Mouse (Mus musculus): Measurements from ENCODE around the gene Vkorc1. TPM values are rescaled to one million over a fixed set of nuclear protein-coding genes. Genes with fewer than 3 reads are reported as not detected.

Gene Vkorc1
- polyA plus RNA-seq (2014; fragmentation: Illumina TruSeq; extraction: RNeasy Lipid Tissue Mini Kit (QIAGEN cat#74804); ENCODE audit: low read depth, low replicate concordance), result 252 TPM

GRCm38 (mm10) chr7:127895442-127895841 lies at the start of gene Vkorc1, which contains the start of gene Gm21974:
Gene Vkorc1, minus strand, starts transcription at chr7:127895617.
Gene Gm21974, minus strand, starts transcription at chr7:127895454.

GRCm38 (mm10) chr7:127929923-127930322 lies 34.5 kb upstream of the Vkorc1 start, which contains the start of gene Prss8:
Gene Prss8, minus strand, starts transcription at chr7:127930104.

GRCm38 (mm10) chr7:127912190-127912871 lies 16.9 kb upstream of the Vkorc1 start, which contains the start of gene Kat8:
Gene Kat8, plus strand, starts transcription at chr7:127912516.

GRCm38 (mm10) chr7:127903971-127904796 lies 8.8 kb upstream of the Vkorc1 start, which contains the start of gene Bckdk:
Gene Bckdk, plus strand, starts transcription at chr7:127904082.

GRCm38 (mm10) chr7:127890798-127891197 lies 4.6 kb downstream of the Vkorc1 start, which contains the start of gene Prss53:
Gene Prss53, minus strand, starts transcription at chr7:127890970.

GRCm38 (mm10) chr7:127876467-127877348 lies 18.7 kb downstream of the Vkorc1 start, which contains the start of gene Zfp668:
Gene Zfp668, minus strand, starts transcription at chr7:127876828.

GRCm38 (mm10) chr7:127876041-127876466 lies 19.4 kb downstream of the Vkorc1 start, which contains the start of gene Zfp646:
Gene Zfp646, plus strand, starts transcription at chr7:127876221.

Other genes starting within 250 kb of the Vkorc1 start
- 0.26 TPM for gene Bcl7c, start 186.7 kb downstream of the Vkorc1 start, polyA plus RNA-seq (2014; fragmentation: Illumina TruSeq; extraction: RNeasy Lipid Tissue Mini Kit (QIAGEN cat#74804); ENCODE audit: low read depth, low replicate concordance)
- gene Ctf1, start 182.9 kb downstream of the Vkorc1 start, polyA plus RNA-seq (2014; fragmentation: Illumina TruSeq; extraction: RNeasy Lipid Tissue Mini Kit (QIAGEN cat#74804); ENCODE audit: low read depth, low replicate concordance), result 5.0 TPM
- gene Ctf2, start 163.5 kb downstream of the Vkorc1 start, polyA plus RNA-seq (2014; fragmentation: Illumina TruSeq; extraction: RNeasy Lipid Tissue Mini Kit (QIAGEN cat#74804); ENCODE audit: low read depth, low replicate concordance), result not detected
- gene Fbxl19, start 151.1 kb downstream of the Vkorc1 start, polyA plus RNA-seq (2014; fragmentation: Illumina TruSeq; extraction: RNeasy Lipid Tissue Mini Kit (QIAGEN cat#74804); ENCODE audit: low read depth, low replicate concordance), result 0.21 TPM
- gene Orai3, start 125.8 kb downstream of the Vkorc1 start, polyA plus RNA-seq (2014; fragmentation: Illumina TruSeq; extraction: RNeasy Lipid Tissue Mini Kit (QIAGEN cat#74804); ENCODE audit: low read depth, low replicate concordance), result 4.0 TPM
- gene Setd1a, start 118.9 kb downstream of the Vkorc1 start, polyA plus RNA-seq (2014; fragmentation: Illumina TruSeq; extraction: RNeasy Lipid Tissue Mini Kit (QIAGEN cat#74804); ENCODE audit: low read depth, low replicate concordance), result 1.6 TPM
- not detected for gene Gm49388, start 110.0 kb downstream of the Vkorc1 start, polyA plus RNA-seq (2014; fragmentation: Illumina TruSeq; extraction: RNeasy Lipid Tissue Mini Kit (QIAGEN cat#74804); ENCODE audit: low read depth, low replicate concordance)
- gene Hsd3b7, start 95.0 kb downstream of the Vkorc1 start, polyA plus RNA-seq (2014; fragmentation: Illumina TruSeq; extraction: RNeasy Lipid Tissue Mini Kit (QIAGEN cat#74804); ENCODE audit: low read depth, low replicate concordance), result 305 TPM
- gene Stx4a, start 71.3 kb downstream of the Vkorc1 start, polyA plus RNA-seq (2014; fragmentation: Illumina TruSeq; extraction: RNeasy Lipid Tissue Mini Kit (QIAGEN cat#74804); ENCODE audit: low read depth, low replicate concordance), result 12.3 TPM
- 3.2 TPM for gene Stx1b, start 71.1 kb downstream of the Vkorc1 start, polyA plus RNA-seq (2014; fragmentation: Illumina TruSeq; extraction: RNeasy Lipid Tissue Mini Kit (QIAGEN cat#74804); ENCODE audit: low read depth, low replicate concordance)
- gene Zfp646, start 19.4 kb downstream of the Vkorc1 start, polyA plus RNA-seq (2014; fragmentation: Illumina TruSeq; extraction: RNeasy Lipid Tissue Mini Kit (QIAGEN cat#74804); ENCODE audit: low read depth, low replicate concordance), result 1.8 TPM
- 0.21 TPM for gene Zfp668, start 18.8 kb downstream of the Vkorc1 start, polyA plus RNA-seq (2014; fragmentation: Illumina TruSeq; extraction: RNeasy Lipid Tissue Mini Kit (QIAGEN cat#74804); ENCODE audit: low read depth, low replicate concordance)
- gene Prss53, start 4.6 kb downstream of the Vkorc1 start, polyA plus RNA-seq (2014; fragmentation: Illumina TruSeq; extraction: RNeasy Lipid Tissue Mini Kit (QIAGEN cat#74804); ENCODE audit: low read depth, low replicate concordance), result 0.24 TPM
- gene Gm21974, start 163 bp downstream of the Vkorc1 start, polyA plus RNA-seq (2014; fragmentation: Illumina TruSeq; extraction: RNeasy Lipid Tissue Mini Kit (QIAGEN cat#74804); ENCODE audit: low read depth, low replicate concordance), result not detected
- 1.1 TPM for gene Bckdk, start 8.5 kb upstream of the Vkorc1 start, polyA plus RNA-seq (2014; fragmentation: Illumina TruSeq; extraction: RNeasy Lipid Tissue Mini Kit (QIAGEN cat#74804); ENCODE audit: low read depth, low replicate concordance)
- gene Kat8, start 16.9 kb upstream of the Vkorc1 start, polyA plus RNA-seq (2014; fragmentation: Illumina TruSeq; extraction: RNeasy Lipid Tissue Mini Kit (QIAGEN cat#74804); ENCODE audit: low read depth, low replicate concordance), result 8.6 TPM
- not detected for gene Prss8, start 34.5 kb upstream of the Vkorc1 start, polyA plus RNA-seq (2014; fragmentation: Illumina TruSeq; extraction: RNeasy Lipid Tissue Mini Kit (QIAGEN cat#74804); ENCODE audit: low read depth, low replicate concordance)
- 0.37 TPM for gene Prss36, start 51.1 kb upstream of the Vkorc1 start, polyA plus RNA-seq (2014; fragmentation: Illumina TruSeq; extraction: RNeasy Lipid Tissue Mini Kit (QIAGEN cat#74804); ENCODE audit: low read depth, low replicate concordance)
- gene Fus, start 71.8 kb upstream of the Vkorc1 start, polyA plus RNA-seq (2014; fragmentation: Illumina TruSeq; extraction: RNeasy Lipid Tissue Mini Kit (QIAGEN cat#74804); ENCODE audit: low read depth, low replicate concordance), result 200 TPM
- gene Pycard, start 98.2 kb upstream of the Vkorc1 start, polyA plus RNA-seq (2014; fragmentation: Illumina TruSeq; extraction: RNeasy Lipid Tissue Mini Kit (QIAGEN cat#74804); ENCODE audit: low read depth, low replicate concordance), result 0.61 TPM
- gene Trim72, start 108.3 kb upstream of the Vkorc1 start, polyA plus RNA-seq (2014; fragmentation: Illumina TruSeq; extraction: RNeasy Lipid Tissue Mini Kit (QIAGEN cat#74804); ENCODE audit: low read depth, low replicate concordance), result not detected
- gene Itgam, start 167.0 kb upstream of the Vkorc1 start, polyA plus RNA-seq (2014; fragmentation: Illumina TruSeq; extraction: RNeasy Lipid Tissue Mini Kit (QIAGEN cat#74804); ENCODE audit: low read depth, low replicate concordance), result 0.42 TPM
- not detected for gene Gm49368, start 167.1 kb upstream of the Vkorc1 start, polyA plus RNA-seq (2014; fragmentation: Illumina TruSeq; extraction: RNeasy Lipid Tissue Mini Kit (QIAGEN cat#74804); ENCODE audit: low read depth, low replicate concordance)
- gene Itgax, start 233.9 kb upstream of the Vkorc1 start, polyA plus RNA-seq (2014; fragmentation: Illumina TruSeq; extraction: RNeasy Lipid Tissue Mini Kit (QIAGEN cat#74804); ENCODE audit: low read depth, low replicate concordance), result 0.29 TPM

Data from liver, adult 10 weeks (tissue).